Mouse (Mus musculus) cerebellum, adult 2 months (tissue): ENCODE measurements around the gene Prkd3.

ENCODE experiments used
- CTCF ChIP-seq: fragments of 200-500 bp; IDR thresholded peaks from 2 replicates; pipeline ENCODE4 v1.5.1; 2011; ENCODE audit warnings: low read depth, mild to moderate bottlenecking, control low read depth, low read length, moderate library complexity, borderline replicate concordance; ENCODE audit not compliant: insufficient read depth
- POLR2A ChIP-seq: fragments of 200-500 bp; IDR thresholded peaks from 2 replicates; pipeline ENCODE4 v1.6.1; 2011; ENCODE audit warnings: low read length, control low read depth, borderline replicate concordance; ENCODE audit not compliant: insufficient read depth

DNA sequence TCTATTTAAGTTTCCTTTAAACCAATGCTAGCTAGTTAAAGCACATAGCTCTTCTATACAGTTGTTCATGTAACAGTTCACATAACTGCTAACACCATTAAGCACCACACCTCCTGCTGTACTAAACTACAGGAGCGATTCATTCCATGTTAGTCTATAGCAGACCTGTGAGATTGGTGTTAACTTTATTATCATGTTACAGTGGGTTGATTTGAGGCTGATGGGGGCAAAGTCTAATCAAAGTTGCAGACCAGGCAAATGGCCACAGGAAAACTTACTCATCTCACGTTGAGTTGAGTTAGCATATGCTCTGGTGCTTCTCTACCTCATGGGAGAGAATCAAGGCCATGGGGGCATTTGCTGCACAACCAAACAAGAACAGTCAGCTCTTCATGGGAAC is 111.2 kb downstream of the Prkd3 start:
- TF ChIP-seq POLR2A (no peak), CTCF (no peak)
